Mouse (Mus musculus): ENCODE measurements around the gene Siah1b.

The Siah1b gene

GRCm38 (mm10) chrX:164076040-164076775 lies at the start of gene Siah1b:
TSS of gene Siah1b (minus strand) at chrX:164076493.
- DNase-seq (ENCODE audit: low spot score in 2 of 2), result peak; percentile 91 to 92

- DNase-seq (ENCODE audit: low spot score in 2 of 2), result no peak
Measured at GRCm38 (mm10) chrX:164123942-164124341, 47.6 kb upstream of the Siah1b start.

- no peak for DNase-seq (ENCODE audit: low spot score in 2 of 2)
Measured at GRCm38 (mm10) chrX:164113744-164114143, 37.5 kb upstream of the Siah1b start.

GRCm38 (mm10) chrX:164111146-164111545 lies 34.9 kb upstream of the Siah1b start:
- DNase-seq (ENCODE audit: low spot score in 2 of 2), result no peak

GRCm38 (mm10) chrX:164102656-164103055 lies 26.4 kb upstream of the Siah1b start:
- no peak for DNase-seq (ENCODE audit: low spot score in 2 of 2)

GRCm38 (mm10) chrX:164102198-164102597 lies 25.9 kb upstream of the Siah1b start:
- DNase-seq (ENCODE audit: low spot score in 2 of 2), result no peak

- DNase-seq (ENCODE audit: low spot score in 2 of 2), result no peak
Measured at GRCm38 (mm10) chrX:164101483-164101882, 25.2 kb upstream of the Siah1b start.

GRCm38 (mm10) chrX:164095838-164096237 lies 19.5 kb upstream of the Siah1b start:
- DNase-seq (ENCODE audit: low spot score in 2 of 2), result no peak

GRCm38 (mm10) chrX:164093435-164093834 lies 17.1 kb upstream of the Siah1b start:
- DNase-seq (ENCODE audit: low spot score in 2 of 2), result no peak

GRCm38 (mm10) chrX:164092300-164093169 lies 16.2 kb upstream of the Siah1b start:
- DNase-seq (ENCODE audit: low spot score in 2 of 2), result no peak

- DNase-seq (ENCODE audit: low spot score in 2 of 2), result no peak
Measured at GRCm38 (mm10) chrX:164089916-164090315, 13.6 kb upstream of the Siah1b start.

- no peak for DNase-seq (ENCODE audit: low spot score in 2 of 2)
Measured at GRCm38 (mm10) chrX:164088582-164088981, 12.3 kb upstream of the Siah1b start, which contains the start of gene Cltrn. TSS of gene Cltrn (plus strand) at chrX:164088830.

- no peak for DNase-seq (ENCODE audit: low spot score in 2 of 2)
Measured at GRCm38 (mm10) chrX:164082030-164082429, 5.7 kb upstream of the Siah1b start.

- no peak for DNase-seq (ENCODE audit: low spot score in 2 of 2)
Measured at GRCm38 (mm10) chrX:164068968-164069367, 7.3 kb downstream of the Siah1b start.

GRCm38 (mm10) chrX:164066185-164066584 lies 10.1 kb downstream of the Siah1b start:
- peak; percentile 39 to 57 for DNase-seq (ENCODE audit: low spot score in 2 of 2)

- DNase-seq (ENCODE audit: low spot score in 2 of 2), result no peak
Measured at GRCm38 (mm10) chrX:164059070-164059469, 17.2 kb downstream of the Siah1b start.

- DNase-seq (ENCODE audit: low spot score in 2 of 2), result no peak
Measured at GRCm38 (mm10) chrX:164058523-164058922, 17.8 kb downstream of the Siah1b start.

GRCm38 (mm10) chrX:164055726-164056125 lies 20.6 kb downstream of the Siah1b start:
- DNase-seq (ENCODE audit: low spot score in 2 of 2), result no peak

- no peak for DNase-seq (ENCODE audit: low spot score in 2 of 2)
Measured at GRCm38 (mm10) chrX:164046736-164047135, 29.6 kb downstream of the Siah1b start.

- no peak for DNase-seq (ENCODE audit: low spot score in 2 of 2)
Measured at GRCm38 (mm10) chrX:164042069-164042468, 34.2 kb downstream of the Siah1b start.

- DNase-seq (ENCODE audit: low spot score in 2 of 2), result no peak
Measured at GRCm38 (mm10) chrX:164038882-164039281, 37.4 kb downstream of the Siah1b start.

GRCm38 (mm10) chrX:164035931-164036330 lies 40.4 kb downstream of the Siah1b start:
- no peak for DNase-seq (ENCODE audit: low spot score in 2 of 2)

GRCm38 (mm10) chrX:164035401-164035800 lies 40.9 kb downstream of the Siah1b start:
- no peak for DNase-seq (ENCODE audit: low spot score in 2 of 2)

All from spleen, postnatal 36 days (tissue).